Mouse (Mus musculus): ENCODE data around the gene Rpl9-ps1. TPM values are rescaled to one million over a fixed set of nuclear protein-coding genes. Genes with fewer than 3 reads are reported as not detected.

Gene Rpl9-ps1
- polyA plus RNA-seq, 1 experiment from 2014 or later = not detected

DNA sequence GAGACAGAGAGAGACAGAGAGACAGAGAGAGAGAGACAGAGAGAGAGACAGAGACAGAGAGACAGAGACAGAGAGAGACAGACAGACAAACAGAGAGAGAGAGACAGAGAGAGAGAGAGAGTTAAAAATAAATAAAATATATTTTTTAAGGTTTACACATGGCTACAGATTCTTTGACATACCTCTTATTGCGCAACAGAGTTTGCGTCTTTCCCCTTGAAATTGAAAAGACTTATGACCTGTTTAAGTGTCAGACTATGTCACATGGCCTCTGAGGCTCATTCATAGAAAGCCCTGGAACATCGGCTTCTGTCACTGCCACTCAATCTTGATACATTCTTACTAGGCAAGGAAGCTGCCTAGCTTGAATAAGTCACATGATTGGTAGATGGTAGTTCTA lies 42.0 kb downstream of the Rpl9-ps1 start:
- Histone ChIP-seq H3K27me3 (ENCODE audit: control insufficient read depth, insufficient read depth, low read length) (no peaks in the 10 kb centered on the region), H3K9me3 (ENCODE audit: control insufficient read depth, low read length) (no peaks in the 10 kb centered on the region), H3K36me3 (ENCODE audit: control insufficient read depth, insufficient read depth, low read length) (no peaks in the 10 kb centered on the region), H3K9ac (ENCODE audit: low read length) (no peak overlapping the region), H3K4me3 (ENCODE audit: control insufficient read depth in 1 of 2, insufficient read depth in 1 of 2, low read depth in 1 of 2, low read length in 2 of 2) (no peak overlapping the region), H3K27ac (replicated peaks in 1 of 2; ENCODE audit: control insufficient read depth in 1 of 2, insufficient read depth in 1 of 2, low read depth in 2 of 2, low read length in 2 of 2) (no peak overlapping the region), H3K4me1 (ENCODE audit: control insufficient read depth in 2 of 2, insufficient read depth in 2 of 2, low read length in 2 of 2) (no peaks in the 10 kb centered on the region), H3K4me2 (ENCODE audit: low read length) (no peak overlapping the region)
- no peak for ATAC-seq (ENCODE audit: insufficient number of reproducible peaks, insufficient read depth, low FRiP score, low read depth)
- WGBS = 95% methylated on average over 3 of the region's 3 CpGs

GRCm38 (mm10) chr11:83600576-83600975 lies 44.8 kb downstream of the Rpl9-ps1 start:
- H3K4me2 ChIP-seq (ENCODE audit: low read length) = no peak overlapping the region
- no peak overlapping the region for H3K9ac ChIP-seq (ENCODE audit: low read length)
- no peaks in the 10 kb centered on the region for H3K9me3 ChIP-seq (ENCODE audit: control insufficient read depth, low read length)
- no peaks in the 10 kb centered on the region for H3K4me1 ChIP-seq (ENCODE audit: control insufficient read depth in 2 of 2, insufficient read depth in 2 of 2, low read length in 2 of 2)
- no peak for ATAC-seq (ENCODE audit: insufficient number of reproducible peaks, insufficient read depth, low FRiP score, low read depth)
- WGBS = 68% methylated on average over 2 of the region's 2 CpGs
- H3K36me3 ChIP-seq (ENCODE audit: control insufficient read depth, insufficient read depth, low read length) = no peaks in the 10 kb centered on the region
- no peak overlapping the region for H3K4me3 ChIP-seq (ENCODE audit: control insufficient read depth in 1 of 2, insufficient read depth in 1 of 2, low read depth in 1 of 2, low read length in 2 of 2)
- H3K27ac ChIP-seq (replicated peaks in 1 of 2; ENCODE audit: control insufficient read depth in 1 of 2, insufficient read depth in 1 of 2, low read depth in 2 of 2, low read length in 2 of 2) = no peak overlapping the region
- H3K27me3 ChIP-seq (ENCODE audit: control insufficient read depth, insufficient read depth, low read length) = no peaks in the 10 kb centered on the region

DNA sequence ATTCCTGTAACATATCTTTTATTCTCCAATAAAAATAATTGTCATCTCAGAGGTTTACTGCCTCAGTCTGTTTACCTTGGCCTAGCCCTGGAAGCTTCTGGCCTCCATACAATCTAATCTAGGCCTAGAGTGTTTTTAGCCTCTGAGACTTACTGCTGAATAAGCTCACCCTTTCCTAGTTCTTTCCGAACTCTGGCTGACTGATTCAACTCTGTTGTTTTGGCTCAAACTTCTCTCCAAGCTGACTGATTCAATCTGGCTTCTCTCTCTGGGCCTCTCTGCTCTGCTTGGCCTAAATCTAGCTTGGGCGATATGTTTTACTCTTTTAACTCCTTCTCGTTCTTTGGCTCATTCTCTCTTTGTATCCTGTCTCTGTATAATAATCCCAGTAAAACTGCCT lies 46.4 kb downstream of the Rpl9-ps1 start:
- Histone ChIP-seq H3K9me3 (ENCODE audit: control insufficient read depth, low read length) (no peaks in the 10 kb centered on the region), H3K36me3 (ENCODE audit: control insufficient read depth, insufficient read depth, low read length) (no peaks in the 10 kb centered on the region), H3K4me2 (ENCODE audit: low read length) (no peak overlapping the region), H3K4me1 (ENCODE audit: control insufficient read depth in 2 of 2, insufficient read depth in 2 of 2, low read length in 2 of 2) (no peaks in the 10 kb centered on the region), H3K27ac (replicated peaks in 1 of 2; ENCODE audit: control insufficient read depth in 1 of 2, insufficient read depth in 1 of 2, low read depth in 2 of 2, low read length in 2 of 2) (no peak overlapping the region), H3K4me3 (ENCODE audit: control insufficient read depth in 1 of 2, insufficient read depth in 1 of 2, low read depth in 1 of 2, low read length in 2 of 2) (no peak overlapping the region), H3K9ac (ENCODE audit: low read length) (no peak overlapping the region), H3K27me3 (ENCODE audit: control insufficient read depth, insufficient read depth, low read length) (no peaks in the 10 kb centered on the region)
- no peak for ATAC-seq (ENCODE audit: insufficient number of reproducible peaks, insufficient read depth, low FRiP score, low read depth)
- 75% methylated on average over 3 of the region's 3 CpGs for WGBS

DNA sequence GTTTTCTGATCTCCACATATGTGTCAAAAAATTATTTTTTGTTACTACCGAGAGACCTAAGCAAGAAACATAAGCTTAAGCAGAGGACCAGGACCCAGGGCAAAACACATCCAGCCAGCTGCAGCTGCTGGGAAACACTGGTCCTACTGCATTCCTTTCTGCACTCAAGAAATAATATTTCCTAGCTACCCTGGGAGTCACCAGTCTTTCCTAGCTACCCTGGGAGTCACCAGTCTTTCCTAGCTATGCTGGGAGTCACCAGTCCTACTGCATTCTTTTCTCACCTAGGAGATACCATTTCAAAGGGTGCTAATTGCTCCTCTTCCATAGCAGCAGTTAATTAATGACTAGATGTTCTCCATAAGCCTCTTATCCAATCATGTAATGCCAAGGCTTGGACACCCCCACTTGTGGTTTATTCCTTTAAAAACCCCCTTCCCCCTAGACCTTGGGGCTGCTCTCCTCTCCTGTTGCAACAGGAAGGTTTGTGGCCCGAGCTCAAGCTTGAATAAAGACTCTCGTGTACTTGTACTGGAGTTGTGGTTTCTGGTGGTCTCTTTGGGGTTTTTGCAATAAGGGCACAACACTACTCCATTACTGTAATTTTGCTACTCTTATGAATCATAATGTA lies 47.1 kb downstream of the Rpl9-ps1 start:
- no peak overlapping the region for H3K4me2 ChIP-seq (ENCODE audit: low read length)
- WGBS = 81% methylated on average over 3 of the region's 3 CpGs
- H3K4me3 ChIP-seq (ENCODE audit: control insufficient read depth in 1 of 2, insufficient read depth in 1 of 2, low read depth in 1 of 2, low read length in 2 of 2) = no peak overlapping the region
- no peak overlapping the region for H3K9ac ChIP-seq (ENCODE audit: low read length)
- no peaks in the 10 kb centered on the region for H3K27me3 ChIP-seq (ENCODE audit: control insufficient read depth, insufficient read depth, low read length)
- ATAC-seq (ENCODE audit: insufficient number of reproducible peaks, insufficient read depth, low FRiP score, low read depth) = no peak
- H3K4me1 ChIP-seq (ENCODE audit: control insufficient read depth in 2 of 2, insufficient read depth in 2 of 2, low read length in 2 of 2) = no peaks in the 10 kb centered on the region
- no peaks in the 10 kb centered on the region for H3K9me3 ChIP-seq (ENCODE audit: control insufficient read depth, low read length)
- no peaks in the 10 kb centered on the region for H3K36me3 ChIP-seq (ENCODE audit: control insufficient read depth, insufficient read depth, low read length)
- H3K27ac ChIP-seq (replicated peaks in 1 of 2; ENCODE audit: control insufficient read depth in 1 of 2, insufficient read depth in 1 of 2, low read depth in 2 of 2, low read length in 2 of 2) = no peak overlapping the region

DNA sequence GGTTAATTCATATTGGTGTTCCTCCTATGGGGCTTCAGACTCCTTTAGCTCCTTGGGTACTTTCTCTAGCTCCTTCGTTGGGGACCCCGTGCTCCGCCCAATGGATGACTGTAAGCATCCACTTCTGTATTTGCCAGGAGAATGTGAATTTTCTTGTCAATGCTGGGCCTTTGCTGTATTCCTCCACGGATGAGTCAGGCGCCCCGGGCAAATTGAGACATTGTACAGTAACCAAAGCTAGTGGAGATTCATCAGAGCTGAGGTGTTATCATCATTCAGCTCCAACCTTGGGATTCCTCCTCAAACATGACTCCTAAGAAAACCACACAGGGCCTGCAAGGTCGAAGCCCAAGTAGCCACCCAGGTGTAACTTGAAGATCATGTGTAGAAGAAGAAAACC lies 47.6 kb downstream of the Rpl9-ps1 start:
- no peak for ATAC-seq (ENCODE audit: insufficient number of reproducible peaks, insufficient read depth, low FRiP score, low read depth)
- Histone ChIP-seq H3K4me1 (ENCODE audit: control insufficient read depth in 2 of 2, insufficient read depth in 2 of 2, low read length in 2 of 2) (no peaks in the 10 kb centered on the region), H3K27ac (replicated peaks in 1 of 2; ENCODE audit: control insufficient read depth in 1 of 2, insufficient read depth in 1 of 2, low read depth in 2 of 2, low read length in 2 of 2) (no peak overlapping the region), H3K4me3 (ENCODE audit: control insufficient read depth in 1 of 2, insufficient read depth in 1 of 2, low read depth in 1 of 2, low read length in 2 of 2) (no peak overlapping the region), H3K4me2 (ENCODE audit: low read length) (no peak overlapping the region), H3K9ac (ENCODE audit: low read length) (no peak overlapping the region), H3K27me3 (ENCODE audit: control insufficient read depth, insufficient read depth, low read length) (no peaks in the 10 kb centered on the region), H3K36me3 (ENCODE audit: control insufficient read depth, insufficient read depth, low read length) (no peaks in the 10 kb centered on the region), H3K9me3 (ENCODE audit: control insufficient read depth, low read length) (no peaks in the 10 kb centered on the region)
- 89% methylated on average over 7 of the region's 7 CpGs for WGBS

GRCm38 (mm10) chr11:83595669-83596455 lies 49.6 kb downstream of the Rpl9-ps1 start:
- H3K9ac ChIP-seq (ENCODE audit: low read length) = no peak overlapping the region
- no peak overlapping the region for H3K4me2 ChIP-seq (ENCODE audit: low read length)
- H3K4me1 ChIP-seq (ENCODE audit: control insufficient read depth in 2 of 2, insufficient read depth in 2 of 2, low read length in 2 of 2) = no peaks in the 10 kb centered on the region
- no peaks in the 10 kb centered on the region for H3K36me3 ChIP-seq (ENCODE audit: control insufficient read depth, insufficient read depth, low read length)
- no peaks in the 10 kb centered on the region for H3K27me3 ChIP-seq (ENCODE audit: control insufficient read depth, insufficient read depth, low read length)
- WGBS = 77% methylated on average over 7 of the region's 7 CpGs
- H3K27ac ChIP-seq (replicated peaks in 1 of 2; ENCODE audit: control insufficient read depth in 1 of 2, insufficient read depth in 1 of 2, low read depth in 2 of 2, low read length in 2 of 2) = no peak overlapping the region
- ATAC-seq (ENCODE audit: insufficient number of reproducible peaks, insufficient read depth, low FRiP score, low read depth) = no peak
- no peaks in the 10 kb centered on the region for H3K9me3 ChIP-seq (ENCODE audit: control insufficient read depth, low read length)
- no peak overlapping the region for H3K4me3 ChIP-seq (ENCODE audit: control insufficient read depth in 1 of 2, insufficient read depth in 1 of 2, low read depth in 1 of 2, low read length in 2 of 2)

Data from heart, embryonic 14.5 days (tissue).